Mouse (Mus musculus): ENCODE measurements around the gene Fam43b.

The Fam43b gene

DNA sequence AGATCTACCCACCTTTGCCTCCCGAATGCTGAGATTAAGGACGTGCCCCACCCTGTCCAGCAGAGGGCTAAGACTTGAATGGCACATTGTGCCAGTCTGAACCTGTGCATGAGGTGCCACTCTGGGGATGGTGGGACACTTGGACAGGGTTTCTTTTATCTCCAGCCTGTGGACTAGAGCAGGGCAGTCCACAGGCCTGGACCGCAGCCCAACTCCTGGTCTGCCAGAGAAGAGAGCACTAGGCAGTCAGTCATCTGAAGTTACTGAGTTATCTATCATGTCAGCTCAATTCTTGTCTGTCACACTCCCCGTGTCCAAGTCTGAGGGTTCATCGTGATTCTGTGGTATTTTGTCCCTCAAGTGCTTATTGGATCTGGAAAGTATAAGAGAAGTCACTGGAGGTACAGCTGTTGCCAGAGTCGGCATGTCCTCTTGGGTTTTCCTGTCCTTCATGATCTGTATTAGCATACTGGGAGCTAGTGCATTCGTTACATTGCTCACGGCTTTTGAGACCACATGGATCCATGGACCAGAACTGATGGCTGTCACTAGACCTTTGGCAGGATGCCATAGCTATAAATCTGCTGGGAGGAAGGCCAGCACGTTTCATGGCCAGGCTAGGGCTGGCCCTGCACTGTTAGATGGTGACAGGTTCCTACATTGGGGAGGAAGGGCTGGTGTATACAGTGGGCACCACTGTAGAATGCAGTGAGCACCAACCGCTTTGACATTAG, 42.7 kb downstream of the Fam43b start:
- no peak for DNase-seq (ENCODE audit: low spot score in 2 of 2)

DNA sequence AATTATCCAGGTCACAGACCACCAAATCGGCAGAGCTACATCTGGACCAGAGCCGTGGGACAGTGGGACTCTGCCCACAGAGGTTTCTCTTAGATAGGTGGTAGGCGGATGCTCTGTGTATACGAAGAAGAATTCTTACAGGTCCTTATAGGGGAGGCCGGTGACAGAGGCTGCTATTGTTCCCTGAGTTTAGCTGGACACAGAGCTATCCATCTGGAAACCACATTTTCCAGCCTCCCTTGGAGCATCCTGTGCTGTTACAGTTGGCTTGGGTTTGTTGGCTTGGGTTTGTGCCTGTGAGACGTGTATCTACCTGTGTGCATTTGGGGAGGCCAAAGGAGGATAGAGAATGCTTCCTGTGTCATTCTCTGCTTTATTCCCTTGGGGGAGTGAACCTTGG, 43.6 kb downstream of the Fam43b start:
- no peak for DNase-seq (ENCODE audit: low spot score in 2 of 2)

DNA sequence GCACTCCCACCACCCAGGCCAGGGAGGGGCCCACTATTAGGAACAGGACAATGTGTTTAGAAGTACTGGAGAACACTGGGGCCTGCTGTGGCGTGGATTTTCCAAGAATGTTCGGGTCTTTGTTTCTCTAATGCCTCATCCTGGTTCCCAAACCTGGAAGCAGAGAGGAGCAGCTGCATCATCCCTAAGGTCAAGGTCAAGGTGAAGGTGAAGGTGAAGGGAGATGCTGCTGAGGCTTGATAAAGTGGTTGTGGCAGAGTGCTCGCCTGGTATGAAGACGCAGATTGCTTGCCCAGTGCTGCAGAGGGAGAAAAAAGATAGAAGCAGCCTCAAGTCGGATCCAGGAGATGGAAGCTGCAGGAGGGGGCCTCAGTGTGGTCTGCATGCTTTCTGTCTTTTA, 44.5 kb downstream of the Fam43b start:
- no peak for DNase-seq (ENCODE audit: low spot score in 2 of 2)

DNA sequence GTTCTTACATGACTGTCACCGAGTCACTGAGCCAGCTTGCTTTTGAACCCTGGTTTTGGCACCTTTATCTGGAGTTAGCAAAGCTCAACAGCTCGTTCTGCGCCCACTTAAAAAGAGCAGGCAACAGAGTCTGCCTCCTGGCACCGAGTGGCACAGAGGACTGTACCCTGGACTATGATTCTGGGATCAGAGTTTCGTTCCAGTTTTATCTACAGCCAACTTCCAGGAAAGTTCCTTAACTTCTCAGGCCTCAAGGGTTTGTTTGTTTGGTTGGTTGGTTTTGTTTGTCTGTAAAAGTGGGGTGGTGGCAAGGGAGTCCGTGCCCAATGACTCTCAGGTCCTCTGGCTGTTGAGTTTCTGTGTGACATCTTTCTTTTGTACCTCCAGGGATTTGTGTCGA, 47.6 kb downstream of the Fam43b start:
- no peak for DNase-seq (ENCODE audit: low spot score in 2 of 2)

DNA sequence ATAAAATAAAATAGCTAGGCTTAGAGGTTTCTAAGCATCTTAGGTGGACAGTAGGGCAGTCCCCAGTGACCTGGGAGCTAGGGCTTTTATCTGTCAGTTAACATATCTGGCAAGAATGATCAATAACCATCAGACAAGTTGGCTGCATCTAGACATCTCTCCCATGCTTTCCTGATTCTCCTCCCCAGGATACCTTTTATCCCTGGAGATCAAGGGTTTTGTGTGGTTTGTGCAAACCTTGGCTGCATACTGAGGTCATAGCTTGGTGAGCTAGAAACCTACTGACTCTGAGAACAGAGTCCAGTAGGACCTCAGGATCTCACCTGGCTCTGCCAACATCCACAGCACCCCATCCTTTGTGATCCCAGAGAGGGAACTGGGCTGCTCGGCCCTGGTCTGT, 49.0 kb downstream of the Fam43b start:
- DNase-seq (ENCODE audit: low spot score in 2 of 2), result no peak

DNA sequence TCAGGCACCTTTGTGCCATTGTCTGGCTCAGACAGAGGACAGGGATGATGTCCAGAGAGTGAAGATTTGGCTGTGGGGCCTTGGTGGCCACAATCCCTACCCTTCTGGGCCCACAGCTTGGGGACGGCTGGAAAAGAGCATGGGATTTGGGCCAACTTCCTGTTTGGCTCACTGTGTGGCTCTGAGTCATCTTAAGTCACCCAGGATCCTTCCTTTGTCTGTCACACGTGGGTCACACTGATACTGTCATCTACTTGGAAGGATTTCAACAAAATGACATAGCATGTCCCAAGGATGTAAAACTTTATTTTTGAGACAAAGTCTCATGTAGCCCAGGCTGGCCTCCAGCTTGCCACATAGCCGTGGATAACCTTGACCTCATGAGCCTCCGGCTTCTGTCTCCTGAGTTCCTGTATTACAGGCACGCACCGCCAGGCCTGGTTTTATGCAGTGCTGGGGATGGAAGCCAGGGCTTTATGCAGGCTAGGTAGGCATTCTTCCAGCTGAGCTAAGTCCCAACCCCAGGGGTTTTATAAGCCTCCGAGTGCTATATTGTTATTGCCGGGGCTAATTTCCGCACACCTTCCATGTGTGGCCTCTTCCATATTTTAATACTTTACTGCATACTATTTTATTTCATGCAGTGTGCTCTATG, 51.3 kb downstream of the Fam43b start:
- no peak for DNase-seq (ENCODE audit: low spot score in 2 of 2)

Measured in right cerebral cortex, postnatal 10 days (tissue).